Mouse (Mus musculus): ENCODE measurements around the gene Lmntd1.
A peak's percentile ranks its signal among the peaks of the same experiment; 100 is the strongest.
"Not testable (repeated sequence)": the region's sequence is repeated elsewhere in the genome, so short reads cannot be mapped to it uniquely, and the experiment has no call there.

The Lmntd1 gene

DNA sequence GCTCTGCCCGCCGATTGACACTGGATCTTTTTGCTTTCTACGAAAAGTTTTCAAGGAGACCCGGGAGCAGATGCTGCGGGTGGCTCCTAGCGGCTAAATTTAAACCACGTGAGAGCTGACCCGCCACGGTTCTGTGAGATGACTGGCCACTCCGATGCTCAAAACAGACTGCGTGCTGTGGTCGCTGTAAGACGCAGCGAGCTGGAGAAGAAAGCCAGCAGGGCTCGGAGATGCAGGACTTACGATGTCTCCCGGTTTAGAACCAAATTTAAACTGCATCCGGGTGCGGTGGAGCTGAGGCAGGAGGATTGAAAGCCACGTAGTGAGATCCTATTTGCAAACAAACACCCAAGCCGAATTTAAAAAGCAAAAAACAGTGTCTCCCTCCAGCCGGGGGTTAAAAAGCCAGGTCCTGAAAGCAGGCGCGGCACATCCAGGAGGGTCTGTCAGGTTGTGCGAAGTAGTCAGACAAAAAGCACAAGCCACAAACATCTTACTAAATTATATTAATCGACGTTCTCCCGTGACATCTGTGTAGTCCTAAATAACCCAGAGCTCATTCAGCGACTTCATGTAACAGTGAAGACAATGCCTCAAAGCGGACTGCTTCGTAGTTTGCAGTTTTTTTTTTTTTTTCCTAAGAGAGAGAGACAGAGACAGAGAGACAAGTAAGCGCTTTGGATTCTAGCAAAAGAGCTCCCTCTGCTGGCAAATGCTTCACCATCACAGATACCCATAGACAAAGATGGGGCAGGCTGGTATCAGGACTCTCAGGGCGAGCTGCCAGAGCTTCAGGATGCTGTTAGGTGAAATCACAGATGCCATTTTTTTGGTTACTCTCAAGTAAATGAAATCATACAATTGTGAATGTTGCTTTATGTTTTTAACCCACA is 272.6 kb downstream of the Lmntd1 start:
- DNase-seq: peak; percentile 95

DNA sequence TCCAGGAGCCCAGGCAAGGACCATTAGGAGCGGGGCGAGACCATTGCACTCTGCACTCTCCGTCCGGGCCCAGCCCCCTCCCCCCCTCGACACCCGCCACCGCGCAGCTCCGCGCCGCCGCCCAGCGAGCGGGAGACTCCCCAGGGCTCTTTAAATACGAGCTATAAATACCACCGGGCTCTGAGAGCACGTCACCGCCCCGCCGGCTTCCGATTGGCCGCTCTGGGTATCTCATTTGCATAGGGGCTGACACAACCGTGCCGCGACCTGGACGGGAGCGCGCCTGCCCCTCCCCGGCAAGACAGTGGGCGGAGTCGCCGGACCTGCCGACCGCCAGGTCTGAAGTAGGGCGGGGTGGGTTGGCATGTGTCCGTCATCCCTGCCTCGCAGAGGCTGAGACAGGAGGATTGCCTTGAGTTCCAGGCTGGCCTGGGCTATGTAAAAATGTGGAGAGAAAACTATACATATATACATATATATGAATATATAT is 273.4 kb downstream of the Lmntd1 start:
- DNase-seq: peak; percentile 98

GRCm38 (mm10) chr6:145339956-145340656 is 274.0 kb downstream of the Lmntd1 start:
- DNase-seq: peak; percentile 92

- DNase-seq: no peak
Measured at GRCm38 (mm10) chr6:145338571-145339294, 275.4 kb downstream of the Lmntd1 start.

DNA sequence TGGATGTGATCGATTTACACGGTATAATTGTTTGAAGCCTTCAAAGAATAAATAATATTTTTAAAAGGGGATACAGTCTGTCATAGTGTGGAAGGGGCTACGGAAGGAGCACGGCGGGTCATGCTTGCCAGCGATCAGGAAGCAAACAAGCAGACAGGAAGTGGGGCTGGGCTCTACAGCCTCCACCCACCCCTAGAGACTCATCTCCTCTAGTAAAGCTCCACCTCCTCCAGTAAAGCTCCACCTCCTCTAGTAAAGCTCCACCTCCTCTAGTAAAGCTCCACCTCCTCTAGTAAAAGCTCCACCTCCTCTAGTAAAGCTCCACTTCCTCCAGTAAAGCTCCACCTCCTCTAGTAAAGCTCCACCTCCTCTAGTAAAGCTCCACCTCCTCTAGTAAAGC is 276.6 kb downstream of the Lmntd1 start:
- not testable (repeated sequence) for DNase-seq

DNA sequence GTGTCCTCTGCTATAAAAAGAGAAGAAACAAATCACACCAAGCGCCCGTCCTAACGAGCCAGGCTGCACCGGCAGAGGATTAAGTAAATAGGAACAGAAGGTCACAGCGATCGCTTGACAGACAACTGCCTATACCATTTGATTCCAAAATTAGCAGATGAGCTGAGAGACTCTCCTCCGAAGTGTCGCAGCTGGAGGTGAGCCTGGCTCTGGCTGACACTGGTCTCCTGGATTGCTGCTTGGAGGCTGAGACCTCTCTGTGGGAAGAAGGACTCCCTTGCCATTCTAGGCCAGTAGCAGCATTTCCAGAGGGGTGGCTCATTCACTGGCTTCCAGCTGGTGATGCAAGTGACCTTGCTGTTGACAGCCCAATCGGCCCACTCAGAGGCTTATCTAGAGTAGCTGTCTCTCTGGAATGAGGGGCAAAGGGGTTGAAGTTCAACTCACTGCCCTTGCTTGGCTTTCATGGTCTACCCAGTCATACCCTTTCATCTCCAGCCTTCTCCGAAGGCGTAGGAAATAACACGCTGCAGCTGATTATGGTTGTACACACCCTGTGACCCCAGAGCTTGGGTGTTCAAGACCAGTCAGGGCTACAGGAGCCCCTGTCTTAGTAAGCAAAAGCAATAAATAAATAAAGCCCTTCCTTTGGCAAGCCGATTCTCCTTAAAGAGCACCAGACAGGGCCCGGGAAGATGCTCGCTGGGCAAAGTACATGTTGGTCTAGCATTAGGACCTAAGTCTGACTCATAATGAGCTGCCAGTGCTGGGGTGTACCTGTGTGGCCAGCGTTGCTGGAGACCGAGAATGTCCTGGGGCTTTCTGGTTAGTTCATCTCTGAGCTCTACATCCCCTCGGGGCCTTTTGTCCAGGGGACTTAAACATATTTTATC is 278.0 kb downstream of the Lmntd1 start:
- no peak for DNase-seq

- no peak for DNase-seq
Measured at GRCm38 (mm10) chr6:145334211-145334610, 279.9 kb downstream of the Lmntd1 start.

- no peak for DNase-seq
Measured at GRCm38 (mm10) chr6:145326141-145326806, 287.8 kb downstream of the Lmntd1 start.

GRCm38 (mm10) chr6:145325095-145325494 is 289.0 kb downstream of the Lmntd1 start:
- no peak for DNase-seq

DNA sequence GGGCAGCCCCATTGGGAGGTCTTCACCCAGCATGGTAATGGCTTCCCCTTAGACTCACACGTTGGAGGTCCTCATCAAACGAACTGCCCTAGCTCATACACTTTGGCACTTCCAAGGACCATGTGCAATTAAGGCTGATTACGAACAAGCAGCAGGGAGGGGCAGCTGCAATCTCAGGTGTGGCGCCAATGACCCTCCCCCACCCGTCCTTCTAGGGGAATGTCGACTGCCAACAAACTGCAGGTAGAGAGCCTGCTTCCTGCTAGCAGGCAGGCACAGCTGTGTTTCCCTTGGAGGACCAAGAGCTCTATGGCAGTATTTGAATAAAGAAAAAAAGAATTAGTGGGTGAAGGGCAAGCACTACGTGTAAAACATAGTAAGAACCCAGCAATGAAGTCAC is 289.6 kb downstream of the Lmntd1 start:
- peak; percentile 33 for DNase-seq

- DNase-seq: no peak
Measured at GRCm38 (mm10) chr6:145322246-145322645, 291.9 kb downstream of the Lmntd1 start.

DNA sequence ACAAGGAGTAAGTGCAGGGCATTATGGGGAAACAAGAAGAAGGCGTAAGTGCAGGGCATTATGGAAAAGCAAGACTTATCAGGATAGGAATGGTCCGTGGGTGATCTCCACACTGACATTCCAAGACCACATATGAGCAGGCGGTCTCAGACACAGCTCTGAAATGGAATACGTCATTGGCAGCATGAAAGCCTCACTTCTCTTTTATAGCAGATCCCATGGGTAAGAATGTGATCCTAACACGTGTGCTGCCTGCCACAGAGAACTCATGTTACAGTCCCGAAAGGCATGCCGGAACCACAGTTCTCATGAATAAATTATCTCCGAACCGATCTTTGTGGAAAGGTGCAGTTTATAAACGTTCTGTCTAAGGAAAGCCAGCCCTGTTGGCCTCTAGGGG is 294.0 kb downstream of the Lmntd1 start:
- no peak for DNase-seq
